In genomic region chr5:135188214-135188554, GRCm38 (mm10) we compare ENCODE assay signal across 8 mouse cellular contexts. TPM values are rescaled to one million over a fixed set of nuclear protein-coding genes. Genes with fewer than 3 reads are reported as not detected.
DNase-seq lines count a peak whose midpoint lies in the region; ATAC-seq lines count a peak whose summit lies in the region.

No protein-coding gene starts in this region.

- H3K4me2 ChIP-seq in neural tube, embryonic 11.5 days (ENCODE audit: low read depth): peak overlapping the region; percentile 79
- H3K4me2 ChIP-seq in limb, embryonic 13.5 days (replicated peaks): peak overlapping the region; percentile 78
- H3K4me2 ChIP-seq in stomach, embryonic 15.5 days: peak overlapping the region; percentile 66

- no peaks in the 10 kb centered on the region; the same call in 1 of the 2 replicates for H3K36me3 ChIP-seq in neural tube, embryonic 11.5 days (ENCODE audit: control insufficient read depth, insufficient read depth, low read length)
- H3K36me3 ChIP-seq in limb, embryonic 13.5 days: peaks cover 12% of the 10 kb centered on the region
- no peaks in the 10 kb centered on the region for H3K36me3 ChIP-seq in stomach, embryonic 15.5 days

- H3K27me3 ChIP-seq in neural tube, embryonic 11.5 days (ENCODE audit: control insufficient read depth, insufficient read depth, low read length): no peaks in the 10 kb centered on the region
- no peaks in the 10 kb centered on the region for H3K27me3 ChIP-seq in limb, embryonic 13.5 days
- H3K27me3 ChIP-seq in stomach, embryonic 15.5 days (replicated peaks): no peaks in the 10 kb centered on the region

- H3K9ac ChIP-seq in neural tube, embryonic 11.5 days (ENCODE audit: low read length): peak overlapping the region; percentile 99
- peak overlapping the region; percentile 98 for H3K9ac ChIP-seq in limb, embryonic 13.5 days
- peak overlapping the region; percentile 89 for H3K9ac ChIP-seq in stomach, embryonic 15.5 days

- H3K4me1 ChIP-seq in neural tube, embryonic 11.5 days (ENCODE audit: control insufficient read depth, insufficient read depth, low read length): peaks cover 17% of the 10 kb centered on the region
- peaks cover 43% of the 10 kb centered on the region for H3K4me1 ChIP-seq in limb, embryonic 13.5 days
- peaks cover 18% of the 10 kb centered on the region for H3K4me1 ChIP-seq in stomach, embryonic 15.5 days

- DNase-seq in cerebellum, adult 11-12 months: peak; percentile 40
- no peak for DNase-seq in cerebellum, adult 11 months
- DNase-seq in neural tube, embryonic 11.5 days (ENCODE audit: low spot score): no peak
- no peak for DNase-seq in neural tube, embryonic 10.5 days (ENCODE audit: extremely low spot score, low spot score)
- DNase-seq in right cerebral cortex, postnatal 14 days: no peak
- no peak for DNase-seq in right cerebral cortex, adult 2 months (ENCODE audit: low spot score in 2 of 2)

- H3K4me3 ChIP-seq in neural tube, embryonic 11.5 days (ENCODE audit: low read depth, low read length): peak overlapping the region; percentile 98
- peak overlapping the region; percentile 99 for H3K4me3 ChIP-seq in limb, embryonic 13.5 days
- H3K4me3 ChIP-seq in stomach, embryonic 15.5 days (replicated peaks): peak overlapping the region; percentile 80

- no peak for ATAC-seq in neural tube, embryonic 11.5 days (ENCODE audit: insufficient read depth, low FRiP score, low TSS enrichment)
- no peak for ATAC-seq in limb, embryonic 13.5 days (ENCODE audit: low FRiP score, low read depth)
- ATAC-seq in stomach, embryonic 15.5 days (ENCODE audit: insufficient read depth, low FRiP score, low read depth): no peak

- H3K9me3 ChIP-seq in neural tube, embryonic 11.5 days (ENCODE audit: control insufficient read depth, low read length): no peaks in the 10 kb centered on the region
- H3K9me3 ChIP-seq in limb, embryonic 13.5 days: no peaks in the 10 kb centered on the region
- no peaks in the 10 kb centered on the region for H3K9me3 ChIP-seq in stomach, embryonic 15.5 days

- no peak overlapping the region; the same call in 1 of the 2 replicates for H3K27ac ChIP-seq in neural tube, embryonic 11.5 days (ENCODE audit: low read depth, low read length)
- H3K27ac ChIP-seq in limb, embryonic 13.5 days: peak overlapping the region; percentile 97
- peak overlapping the region; percentile 95; the same call in 1 of the 2 replicates for H3K27ac ChIP-seq in stomach, embryonic 15.5 days

- 3% methylated on average over 8 of the region's 8 CpGs for WGBS in neural tube, embryonic 11.5 days
- WGBS in limb, embryonic 13.5 days: under 1% methylated on average over 8 of the region's 8 CpGs
- under 1% methylated on average over 8 of the region's 8 CpGs for WGBS in stomach, embryonic 15.5 days

RNA-seq across cellular contexts. Expression of gene Baz1b, which starts 1.1 kb away (rescaled TPM):
- 60.3 and 66.3 TPM in 2 replicates for polyA plus RNA-seq in neural tube, embryonic 11.5 days (2014; fragmentation: Nextera tagmentation; extraction: Ambion mirVana)
- 48.9 and 50.3 TPM in 2 replicates for polyA plus RNA-seq in limb, embryonic 13.5 days (2015; fragmentation: Nextera tagmentation; extraction: Ambion mirVana)
- polyA plus RNA-seq in stomach, embryonic 15.5 days (2015; fragmentation: Nextera tagmentation; extraction: Ambion mirVana): 37.3 and 40.1 TPM in 2 replicates

RNA-seq across cellular contexts. Expression of gene Bcl7b, which starts 20.1 kb away (rescaled TPM):
- polyA plus RNA-seq in neural tube, embryonic 11.5 days (2014; fragmentation: Nextera tagmentation; extraction: Ambion mirVana): 44.0 and 45.3 TPM in 2 replicates
- 47.3 and 50.0 TPM in 2 replicates for polyA plus RNA-seq in limb, embryonic 13.5 days (2015; fragmentation: Nextera tagmentation; extraction: Ambion mirVana)
- 48.4 and 56.0 TPM in 2 replicates for polyA plus RNA-seq in stomach, embryonic 15.5 days (2015; fragmentation: Nextera tagmentation; extraction: Ambion mirVana)

RNA-seq across cellular contexts. Expression of gene Tbl2, which starts 38.7 kb away (rescaled TPM):
- polyA plus RNA-seq in neural tube, embryonic 11.5 days (2014; fragmentation: Nextera tagmentation; extraction: Ambion mirVana): 19.3 and 23.2 TPM in 2 replicates
- polyA plus RNA-seq in limb, embryonic 13.5 days (2015; fragmentation: Nextera tagmentation; extraction: Ambion mirVana): 29.0 and 32.5 TPM in 2 replicates
- polyA plus RNA-seq in stomach, embryonic 15.5 days (2015; fragmentation: Nextera tagmentation; extraction: Ambion mirVana): 20.9 and 27.0 TPM in 2 replicates
